Mouse (Mus musculus) myocyte (in vitro differentiated cells): ENCODE results near the gene Ccndbp1.

ENCODE experiments used
- CEBPB ChIP-seq: IDR thresholded peaks from 2 replicates; pipeline ENCODE4 v1.6.1; 2011; ENCODE audit warnings: mild to moderate bottlenecking, moderate library complexity; ENCODE audit not compliant: poor library complexity, insufficient read depth, severe bottlenecking
- E2F4 ChIP-seq: IDR thresholded peaks from one replicate; pipeline ENCODE4 v1.6.1; 2011; ENCODE audit warnings: mild to moderate bottlenecking, control low read depth, moderate library complexity; ENCODE audit not compliant: insufficient read depth
- MAX ChIP-seq: IDR thresholded peaks from one replicate; pipeline ENCODE4 v1.6.1; 2011; ENCODE audit warnings: low read depth, mild to moderate bottlenecking, control low read depth
- MYOG ChIP-seq, 3 experiments: IDR thresholded peaks; one replicate each; pipeline ENCODE4 v1.6.1; 2011; ENCODE audit warnings: control low read depth in 2 of 3, low read depth in 2 of 3, mild to moderate bottlenecking in 2 of 3; ENCODE audit not compliant: insufficient read length in 2 of 3, control insufficient read depth in 1 of 3, insufficient read depth in 1 of 3
- POLR2A ChIP-seq: IDR thresholded peaks from one replicate; pipeline ENCODE4 v1.6.1; 2011; ENCODE audit warnings: low read depth, mild to moderate bottlenecking, control low read depth, moderate library complexity; ENCODE audit not compliant: insufficient read length
- POLR2AphosphoS2 ChIP-seq: IDR thresholded peaks from one replicate; pipeline ENCODE4 v1.6.1; 2011; ENCODE audit warnings: low read depth, control low read depth; ENCODE audit not compliant: insufficient read length
- REST ChIP-seq: IDR thresholded peaks from one replicate; pipeline ENCODE4 v1.6.1; 2011; ENCODE audit warnings: mild to moderate bottlenecking, control low read depth, moderate library complexity; ENCODE audit not compliant: insufficient read depth, insufficient read length
- TCF12 ChIP-seq: IDR thresholded peaks from one replicate; pipeline ENCODE4 v1.6.1; 2011; ENCODE audit warnings: mild to moderate bottlenecking, control low read depth; ENCODE audit not compliant: poor library complexity, insufficient read depth, severe bottlenecking
- USF1 ChIP-seq: IDR thresholded peaks from one replicate; pipeline ENCODE4 v1.6.1; 2011; ENCODE audit warnings: low read depth, mild to moderate bottlenecking, control low read depth, moderate library complexity

DNA sequence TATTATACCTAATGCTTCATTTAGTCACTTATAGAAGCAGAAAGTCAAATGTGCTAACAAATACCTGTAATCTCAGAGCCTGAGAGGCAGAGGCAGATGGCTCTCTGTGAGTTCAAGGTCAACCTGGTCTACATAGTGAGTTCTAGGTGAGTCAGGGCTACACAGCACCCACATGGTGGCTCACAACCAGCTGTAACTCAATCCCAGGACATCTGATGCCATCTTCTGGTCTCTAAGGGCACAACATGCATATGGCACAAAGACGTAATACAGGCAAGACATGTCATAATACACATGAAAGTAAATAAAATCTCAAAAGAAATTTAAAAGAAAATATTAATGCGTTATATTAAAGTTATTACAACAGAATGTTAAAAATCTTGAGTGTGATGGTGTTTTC, 4.6 kb upstream of the Ccndbp1 start:
- no peak for TF ChIP-seq POLR2A
- no peak for TF ChIP-seq MYOG (IDR thresholded peaks at IDR 0.05; ENCODE audit: control insufficient read depth in 1 of 3, insufficient read depth in 1 of 3, insufficient read length in 2 of 3, low read depth in 2 of 3)
- no peak for TF ChIP-seq MAX
- no peak for TF ChIP-seq CEBPB
- no peak for TF ChIP-seq USF1
- no peak for TF ChIP-seq TCF12
- TF ChIP-seq E2F4 = no peak
- no peak for TF ChIP-seq POLR2AphosphoS2
- no peak for TF ChIP-seq REST
